Mouse (Mus musculus) small intestine, adult 2 months (tissue): Measurements from ENCODE around the gene Kirrel3. TPM values are rescaled to one million over a fixed set of nuclear protein-coding genes. Genes with fewer than 3 reads are reported as not detected.

ENCODE experiments used
- H3K27ac ChIP-seq: fragments of 200-500 bp; 2 replicates; pipeline ENCODE4 v1.5.1; 2012; ENCODE audit warnings: low read depth, low read length, control low read depth, inconsistent platforms; ENCODE audit not compliant: insufficient read depth
- H3K27me3 ChIP-seq: fragments of 200-500 bp; 2 replicates; pipeline ENCODE4 v1.6.1; 2012; ENCODE audit warnings: mild to moderate bottlenecking, moderate library complexity, low read length, inconsistent platforms; ENCODE audit not compliant: control insufficient read depth, insufficient read depth
- H3K36me3 ChIP-seq: fragments of 200-500 bp; 2 replicates; pipeline ENCODE4 v1.6.1; 2012; ENCODE audit warnings: mild to moderate bottlenecking, low read length, control low read depth, inconsistent platforms; ENCODE audit not compliant: control insufficient read depth, insufficient read depth
- H3K4me1 ChIP-seq: fragments of 200-500 bp; 2 replicates; pipeline ENCODE4 v1.6.1; 2012; ENCODE audit warnings: low read length, inconsistent platforms, mixed read lengths; ENCODE audit not compliant: control insufficient read depth, insufficient read depth, insufficient read length
- H3K4me3 ChIP-seq: fragments of 200-500 bp; 2 replicates; pipeline ENCODE4 v1.5.1; 2012; ENCODE audit warnings: low read depth, mild to moderate bottlenecking, control low read depth, inconsistent platforms, low read length, moderate library complexity
- CTCF ChIP-seq: fragments of 200-500 bp; IDR thresholded peaks from 2 replicates; pipeline ENCODE4 v1.5.1; 2012; ENCODE audit warnings: low read depth, mild to moderate bottlenecking, control low read depth, inconsistent platforms, low read length, moderate library complexity, mixed read lengths; ENCODE audit not compliant: insufficient replicate concordance, insufficient read length; ENCODE audit errors: extremely low read depth
- POLR2A ChIP-seq: fragments of 200-500 bp; IDR thresholded peaks from 2 replicates; pipeline ENCODE4 v1.6.1; 2012; ENCODE audit warnings: low read depth, mild to moderate bottlenecking, control low read depth, inconsistent platforms, low read length, moderate library complexity
- WGBS: fragments of 180-500 bp; shearing (Covaris S2); methylation state at CpG from one replicate; pipeline ENCODE4 v1.1.7; 2018; 5-methylcytosine and 5-hydroxymethylcytosine counted together
- polyA plus RNA-seq: library from polyadenylated mRNA; depleted of rRNA; stranded (reverse); fragments of >200 nt; gene quantifications from 2 replicates; pipeline ENCODE4 v1.2.3, GENCODE M21; 2012

The Kirrel3 gene
- polyA plus RNA-seq, 1 experiment: 0.22 TPM

- no peaks in the 10 kb centered on the region for H3K36me3 ChIP-seq
- TF ChIP-seq POLR2A (no peak), CTCF (no peak)
- H3K4me3 ChIP-seq: no peak overlapping the region
- no peaks in the 10 kb centered on the region for H3K27me3 ChIP-seq
- H3K4me1 ChIP-seq: no peaks in the 10 kb centered on the region
- 68% methylated on average over 5 of the region's 5 CpGs for WGBS
- H3K27ac ChIP-seq: no peak overlapping the region
These were observed 266.5 kb downstream of the Kirrel3 start for GRCm38 (mm10) chr9:34752076-34752800.

- Histone ChIP-seq H3K36me3 (no peaks in the 10 kb centered on the region), H3K27ac (no peak overlapping the region), H3K4me3 (no peak overlapping the region), H3K4me1 (no peaks in the 10 kb centered on the region), H3K27me3 (no peaks in the 10 kb centered on the region)
- WGBS: 8% methylated on average over 4 of the region's 4 CpGs
- no peak for TF ChIP-seq POLR2A
- peak; percentile 78; the same call in 1 of the 2 replicates for TF ChIP-seq CTCF
These were observed 267.1 kb downstream of the Kirrel3 start for GRCm38 (mm10) chr9:34752801-34753170.

GRCm38 (mm10) chr9:34753891-34754290 is 268.2 kb downstream of the Kirrel3 start:
- no peak for TF ChIP-seq CTCF
- TF ChIP-seq POLR2A: no peak
- Histone ChIP-seq H3K27me3 (no peaks in the 10 kb centered on the region), H3K27ac (no peak overlapping the region), H3K4me1 (no peaks in the 10 kb centered on the region), H3K36me3 (no peaks in the 10 kb centered on the region), H3K4me3 (no peak overlapping the region)
- WGBS: 73% methylated on average over 5 of the region's 5 CpGs

GRCm38 (mm10) chr9:34754523-34755097 is 268.9 kb downstream of the Kirrel3 start:
- TF ChIP-seq POLR2A (no peak), CTCF (no peak)
- no peak overlapping the region for H3K4me3 ChIP-seq
- no peaks in the 10 kb centered on the region for H3K36me3 ChIP-seq
- no peaks in the 10 kb centered on the region for H3K4me1 ChIP-seq
- no peak overlapping the region for H3K27ac ChIP-seq
- H3K27me3 ChIP-seq: no peaks in the 10 kb centered on the region
- 74% methylated on average over 6 of the region's 6 CpGs for WGBS

- Histone ChIP-seq H3K27ac (no peak overlapping the region), H3K4me3 (no peak overlapping the region), H3K4me1 (no peaks in the 10 kb centered on the region), H3K27me3 (no peaks in the 10 kb centered on the region), H3K36me3 (no peaks in the 10 kb centered on the region)
- 88% methylated on average over 7 of the region's 7 CpGs for WGBS
- TF ChIP-seq CTCF: no peak
- no peak for TF ChIP-seq POLR2A
These were observed 270.4 kb downstream of the Kirrel3 start for GRCm38 (mm10) chr9:34756055-34756454.

DNA sequence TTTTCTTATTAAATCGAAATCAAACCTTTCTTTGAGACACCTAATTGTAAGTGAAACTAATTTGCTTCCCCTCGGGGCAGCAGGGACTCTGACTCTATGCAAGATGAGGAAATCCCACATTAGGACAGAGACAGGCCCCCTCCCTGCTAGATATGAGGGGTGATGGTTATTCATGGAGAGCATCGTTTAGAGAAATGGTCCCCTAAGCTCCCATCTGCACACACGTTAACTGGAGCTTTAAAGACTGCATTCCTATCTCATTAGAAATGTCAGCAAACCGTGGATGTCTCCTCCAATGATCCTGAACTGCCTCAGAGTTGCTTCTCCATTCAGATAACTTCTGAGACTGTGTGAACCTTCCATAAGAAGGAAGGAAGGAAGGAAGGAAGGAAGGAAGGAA is 273.2 kb downstream of the Kirrel3 start:
- H3K4me3 ChIP-seq: no peak overlapping the region
- WGBS: 52% methylated on average over 5 of the region's 5 CpGs
- H3K4me1 ChIP-seq: no peaks in the 10 kb centered on the region
- H3K27me3 ChIP-seq: no peaks in the 10 kb centered on the region
- no peak overlapping the region for H3K27ac ChIP-seq
- H3K36me3 ChIP-seq: no peaks in the 10 kb centered on the region
- no peak for TF ChIP-seq POLR2A
- TF ChIP-seq CTCF: no peak

DNA sequence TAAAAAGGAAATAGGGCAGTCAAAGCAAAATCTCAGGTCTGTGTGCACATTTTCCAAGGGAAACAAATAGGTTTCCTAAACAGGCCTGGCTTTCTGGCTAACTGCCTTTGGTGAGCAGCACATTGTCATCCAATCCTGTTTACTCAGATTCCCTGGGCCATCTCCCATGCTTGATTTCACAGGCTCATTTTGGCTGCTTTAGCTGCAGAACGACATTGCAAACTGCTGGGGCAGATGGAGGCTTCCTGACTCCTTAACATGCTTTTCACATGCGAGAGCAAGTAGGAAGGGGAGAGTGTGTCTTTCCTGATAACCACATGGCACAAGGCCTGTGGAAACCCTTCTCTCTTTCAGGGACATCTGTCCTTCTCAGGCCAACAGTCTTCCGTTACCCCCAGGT is 274.8 kb downstream of the Kirrel3 start:
- H3K27me3 ChIP-seq: no peaks in the 10 kb centered on the region
- H3K4me3 ChIP-seq: no peak overlapping the region
- no peak overlapping the region for H3K27ac ChIP-seq
- H3K4me1 ChIP-seq: no peaks in the 10 kb centered on the region
- 72% methylated on average over 3 of the region's 3 CpGs for WGBS
- H3K36me3 ChIP-seq: no peaks in the 10 kb centered on the region
- TF ChIP-seq POLR2A (no peak), CTCF (no peak)
